Mouse (Mus musculus): ENCODE data around the gene Il9r. TPM values are rescaled to one million over a fixed set of nuclear protein-coding genes. Genes with fewer than 3 reads are reported as not detected.

Il9r gene
- total RNA-seq, 2 experiments from 2014 or later, result not detected

DNA sequence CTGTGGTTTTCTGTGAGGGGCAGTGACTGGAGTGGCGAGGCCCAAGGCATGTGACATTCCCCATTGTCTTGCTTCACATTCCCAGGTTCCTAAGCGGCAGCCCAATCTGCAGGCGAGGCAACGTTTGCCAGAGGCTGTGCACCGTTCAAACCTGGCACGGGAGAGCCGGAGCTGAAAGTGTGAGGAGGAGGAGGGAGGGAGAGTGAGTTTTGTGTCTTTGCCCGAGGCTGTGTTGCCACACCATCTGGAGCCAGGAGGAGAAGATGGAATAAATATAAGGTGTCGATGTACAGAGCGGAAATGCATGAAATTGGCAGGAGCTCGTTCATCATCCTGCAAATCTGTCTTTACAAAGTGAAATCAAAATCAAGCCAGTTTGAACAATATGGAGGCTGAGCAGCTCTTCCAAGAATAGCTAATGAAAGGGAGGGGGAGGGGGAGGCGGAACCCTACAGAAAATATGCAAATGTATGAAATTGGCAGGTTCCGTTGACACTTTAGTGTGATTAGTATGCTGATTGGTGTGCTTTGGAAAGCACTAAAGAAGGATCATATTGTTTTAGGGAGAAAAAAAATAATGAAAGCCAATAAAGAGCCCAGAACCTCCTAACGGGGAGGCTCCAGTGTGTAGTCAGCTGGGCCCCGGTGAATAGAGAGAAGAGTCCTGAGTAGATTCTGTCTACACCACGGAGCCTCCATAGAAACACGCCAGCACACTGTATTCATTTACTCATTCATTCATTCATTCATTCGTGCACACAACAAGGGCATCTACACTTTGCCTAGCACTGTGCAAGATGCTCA lies 42.1 kb downstream of the Il9r start:
- DNase-seq, result peak; percentile 67 to 76

DNA sequence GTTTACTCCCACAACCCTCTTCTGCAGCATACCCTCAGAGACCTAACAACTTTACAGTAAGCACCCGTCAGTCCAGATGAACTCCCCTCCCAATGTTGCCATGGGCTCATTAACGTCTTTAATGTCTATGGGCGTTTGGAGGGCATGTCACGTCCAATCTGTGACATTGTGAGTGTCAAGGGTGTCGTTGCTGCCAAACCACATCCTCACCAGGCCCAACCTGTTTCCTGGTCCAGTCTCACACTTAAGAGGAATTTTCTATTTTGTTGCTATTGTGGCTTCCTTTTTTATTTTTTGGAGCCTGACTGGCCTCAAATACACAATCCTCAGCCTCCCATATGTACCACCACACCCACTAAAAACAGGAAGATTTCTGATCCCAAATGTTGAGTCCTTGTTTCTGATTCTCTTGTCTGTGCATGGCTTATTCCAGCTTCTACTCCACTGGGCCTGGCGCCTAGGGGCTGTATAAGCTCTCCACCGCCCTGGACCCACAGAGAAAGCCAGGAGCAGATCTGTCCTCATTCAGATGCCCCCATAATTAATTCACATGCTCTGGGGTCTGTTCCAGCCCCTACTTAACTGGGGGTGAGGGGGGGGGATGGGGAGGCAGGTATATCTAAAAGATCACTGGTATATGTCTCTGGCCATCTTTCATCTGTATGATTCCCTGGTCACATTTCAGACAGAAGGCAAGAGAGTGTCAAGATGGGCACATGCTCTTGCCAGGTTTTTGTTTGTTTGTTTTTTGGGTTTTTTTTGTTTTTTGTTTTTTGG lies 43.0 kb downstream of the Il9r start:
- no peak for DNase-seq

GRCm38 (mm10) chr11:32153216-32153615 lies 46.9 kb downstream of the Il9r start:
- no peak for DNase-seq

- no peak for DNase-seq
These were observed 47.3 kb downstream of the Il9r start for GRCm38 (mm10) chr11:32152814-32153213.

GRCm38 (mm10) chr11:32151243-32151642 lies 48.8 kb downstream of the Il9r start:
- no peak for DNase-seq

DNA sequence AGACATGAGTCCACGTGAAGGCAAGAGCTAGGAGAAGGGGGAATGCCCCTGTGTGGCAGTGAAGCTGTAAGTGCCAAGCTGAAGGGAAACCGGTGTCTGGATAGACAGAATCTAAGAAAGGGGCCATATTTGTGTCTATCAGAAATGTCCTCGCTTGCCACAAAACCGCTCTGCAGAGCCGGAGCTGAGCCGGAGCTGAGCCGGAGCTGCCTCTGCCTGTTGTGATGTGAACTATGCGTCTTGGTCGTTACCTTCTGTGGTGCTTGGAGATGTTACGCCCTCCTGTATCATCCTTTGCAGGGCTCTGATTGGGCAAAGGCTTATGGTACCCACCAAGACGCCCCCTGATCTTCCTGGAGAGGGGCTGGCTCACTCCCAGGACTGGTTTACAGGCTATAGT lies 50.5 kb downstream of the Il9r start:
- DNase-seq, result no peak

- DNase-seq, result no peak
These were observed 57.3 kb downstream of the Il9r start for GRCm38 (mm10) chr11:32142771-32143170.

- DNase-seq, result peak in 1 of 2 experiments; percentile 56
These were observed 58.2 kb downstream of the Il9r start for GRCm38 (mm10) chr11:32141627-32142586.

GRCm38 (mm10) chr11:32141034-32141433 lies 59.0 kb downstream of the Il9r start:
- DNase-seq, result peak in 1 of 2 experiments; percentile 72

- DNase-seq, result no peak
These were observed 60.5 kb downstream of the Il9r start for GRCm38 (mm10) chr11:32139528-32139961.

GRCm38 (mm10) chr11:32138614-32138964 lies 61.5 kb downstream of the Il9r start:
- DNase-seq, result no peak

- no peak for DNase-seq
These were observed 62.1 kb downstream of the Il9r start for GRCm38 (mm10) chr11:32137719-32138613.

Other genes with a start within 250 kb of the Il9r start
- not detected for gene 4930524B15Rik, start 234.7 kb downstream of the Il9r start, total RNA-seq (2021)
- 100 to 1,000 TPM; 660 to 690 TPM for gene Nsg2, start 199.8 kb downstream of the Il9r start, total RNA-seq (2021)
- 10 to 100 TPM; 18.0 to 19.0 TPM for gene Snrnp25, start 5.1 kb upstream of the Il9r start, total RNA-seq (2021)
- 10 to 100 TPM; 13.4 to 16.5 TPM for gene Rhbdf1, start 22.0 kb upstream of the Il9r start, total RNA-seq (2021)
- 10 to 100 TPM; 16.8 to 17.0 TPM for gene Mpg, start 26.2 kb upstream of the Il9r start, total RNA-seq (2021)
- 10 to 100 TPM; 47.3 to 61.2 TPM for gene Nprl3, start 67.4 kb upstream of the Il9r start, total RNA-seq (2021)
- not detected for gene Hba-x, start 76.1 kb upstream of the Il9r start, total RNA-seq (2021)
- 100 to 1,000 TPM; 243 to 385 TPM for gene Hba-a1, start 83.2 kb upstream of the Il9r start, total RNA-seq (2021)
- gene Hbq1b, start 86.7 kb upstream of the Il9r start, total RNA-seq (2021), result 1 to 10 TPM in 1 of 2 experiments, not detected in 1; 2.3 TPM
- gene Hba-a2, start 96.2 kb upstream of the Il9r start, total RNA-seq (2021), result 100 to 1,000 TPM; 192 to 362 TPM
- 1 to 10 TPM in 1 of 2 experiments, not detected in 1; 1.4 TPM for gene Hbq1a, start 99.8 kb upstream of the Il9r start, total RNA-seq (2021)
- gene Sh3pxd2b, start 147.5 kb upstream of the Il9r start, total RNA-seq (2021), result 10 to 100 TPM; 10.5 to 12.6 TPM

Measured in layer of hippocampus, postnatal 36 days (tissue).